Mouse (Mus musculus): ENCODE data around the gene Cipc. TPM values are rescaled to one million over a fixed set of nuclear protein-coding genes. Genes with fewer than 3 reads are reported as not detected.
A peak's percentile ranks its signal among the peaks of the same experiment; 100 is the strongest.

Cipc gene
- polyA plus RNA-seq, 1 experiment from 2014 or later: 7.8 TPM

- H3K27ac ChIP-seq (ENCODE audit: low read length): no peak overlapping the region
- H3K9me3 ChIP-seq (replicated peaks; ENCODE audit: control insufficient read depth, low read length): no peaks in the 10 kb centered on the region
- no peak for ATAC-seq (ENCODE audit: low read depth)
- H3K36me3 ChIP-seq (ENCODE audit: control insufficient read depth, insufficient read depth): no peaks in the 10 kb centered on the region
- no peaks in the 10 kb centered on the region for H3K27me3 ChIP-seq (ENCODE audit: control insufficient read depth, insufficient read depth, low read depth, low read length)
- no peak overlapping the region for H3K4me3 ChIP-seq (ENCODE audit: low read depth, low read length)
- WGBS (ENCODE audit: insufficient replicate concordance): 66% methylated on average over 10 of the region's 10 CpGs
- no peaks in the 10 kb centered on the region; the same call in 1 of the 2 replicates for H3K4me1 ChIP-seq (ENCODE audit: control insufficient read depth, low read depth, low read length)
- no peak overlapping the region for H3K9ac ChIP-seq (ENCODE audit: low read depth, low read length)
- no peak overlapping the region for H3K4me2 ChIP-seq (ENCODE audit: low read depth, low read length)
These were observed 35.3 kb upstream of the Cipc start for GRCm38 (mm10) chr12:86911482-86911931.

GRCm38 (mm10) chr12:86912335-86913093 lies 34.3 kb upstream of the Cipc start:
- no peak overlapping the region for H3K27ac ChIP-seq (ENCODE audit: low read length)
- no peaks in the 10 kb centered on the region for H3K27me3 ChIP-seq (ENCODE audit: control insufficient read depth, insufficient read depth, low read depth, low read length)
- H3K36me3 ChIP-seq (ENCODE audit: control insufficient read depth, insufficient read depth): no peaks in the 10 kb centered on the region
- H3K4me2 ChIP-seq (ENCODE audit: low read depth, low read length): no peak overlapping the region
- H3K4me3 ChIP-seq (ENCODE audit: low read depth, low read length): no peak overlapping the region
- 4% methylated on average over 22 of the region's 22 CpGs for WGBS (ENCODE audit: insufficient replicate concordance)
- H3K9ac ChIP-seq (ENCODE audit: low read depth, low read length): no peak overlapping the region
- no peaks in the 10 kb centered on the region for H3K9me3 ChIP-seq (replicated peaks; ENCODE audit: control insufficient read depth, low read length)
- no peak for ATAC-seq (ENCODE audit: low read depth)
- no peaks in the 10 kb centered on the region; the same call in 1 of the 2 replicates for H3K4me1 ChIP-seq (ENCODE audit: control insufficient read depth, low read depth, low read length)

- 8% methylated on average over 2 of the region's 2 CpGs for WGBS (ENCODE audit: insufficient replicate concordance)
- Histone ChIP-seq H3K4me2 (ENCODE audit: low read depth, low read length) (no peak overlapping the region), H3K27me3 (ENCODE audit: control insufficient read depth, insufficient read depth, low read depth, low read length) (no peaks in the 10 kb centered on the region), H3K9ac (ENCODE audit: low read depth, low read length) (no peak overlapping the region), H3K4me3 (ENCODE audit: low read depth, low read length) (no peak overlapping the region), H3K9me3 (replicated peaks; ENCODE audit: control insufficient read depth, low read length) (no peaks in the 10 kb centered on the region), H3K4me1 (ENCODE audit: control insufficient read depth, low read depth, low read length) (peaks cover 6% of the 10 kb centered on the region), H3K27ac (ENCODE audit: low read length) (no peak overlapping the region), H3K36me3 (ENCODE audit: control insufficient read depth, insufficient read depth) (no peaks in the 10 kb centered on the region)
- ATAC-seq (ENCODE audit: low read depth): no peak
These were observed 32.5 kb upstream of the Cipc start for GRCm38 (mm10) chr12:86914351-86914750.

GRCm38 (mm10) chr12:86914756-86915155 lies 32.1 kb upstream of the Cipc start:
- no peak overlapping the region for H3K27ac ChIP-seq (ENCODE audit: low read length)
- WGBS (ENCODE audit: insufficient replicate concordance): 10% methylated on average over 6 of the region's 6 CpGs
- no peak overlapping the region for H3K4me2 ChIP-seq (ENCODE audit: low read depth, low read length)
- ATAC-seq (ENCODE audit: low read depth): no peak
- no peak overlapping the region for H3K4me3 ChIP-seq (ENCODE audit: low read depth, low read length)
- H3K4me1 ChIP-seq (ENCODE audit: control insufficient read depth, low read depth, low read length): peaks cover 6% of the 10 kb centered on the region
- no peak overlapping the region for H3K9ac ChIP-seq (ENCODE audit: low read depth, low read length)
- no peaks in the 10 kb centered on the region for H3K36me3 ChIP-seq (ENCODE audit: control insufficient read depth, insufficient read depth)
- no peaks in the 10 kb centered on the region for H3K27me3 ChIP-seq (ENCODE audit: control insufficient read depth, insufficient read depth, low read depth, low read length)
- H3K9me3 ChIP-seq (replicated peaks; ENCODE audit: control insufficient read depth, low read length): no peaks in the 10 kb centered on the region

- Histone ChIP-seq H3K27ac (ENCODE audit: low read length) (no peak overlapping the region), H3K4me1 (ENCODE audit: control insufficient read depth, low read depth, low read length) (peaks cover 6% of the 10 kb centered on the region), H3K4me2 (ENCODE audit: low read depth, low read length) (no peak overlapping the region), H3K9me3 (replicated peaks; ENCODE audit: control insufficient read depth, low read length) (no peaks in the 10 kb centered on the region), H3K4me3 (ENCODE audit: low read depth, low read length) (no peak overlapping the region), H3K27me3 (ENCODE audit: control insufficient read depth, insufficient read depth, low read depth, low read length) (no peaks in the 10 kb centered on the region), H3K36me3 (ENCODE audit: control insufficient read depth, insufficient read depth) (no peaks in the 10 kb centered on the region), H3K9ac (ENCODE audit: low read depth, low read length) (no peak overlapping the region)
- no peak for ATAC-seq (ENCODE audit: low read depth)
- WGBS (ENCODE audit: insufficient replicate concordance): 59% methylated on average over 7 of the region's 7 CpGs
These were observed 31.2 kb upstream of the Cipc start for GRCm38 (mm10) chr12:86915617-86916016.

GRCm38 (mm10) chr12:86916796-86917573 lies 29.9 kb upstream of the Cipc start:
- H3K9ac ChIP-seq (ENCODE audit: low read depth, low read length): no peak overlapping the region
- no peaks in the 10 kb centered on the region for H3K27me3 ChIP-seq (ENCODE audit: control insufficient read depth, insufficient read depth, low read depth, low read length)
- no peak overlapping the region for H3K4me2 ChIP-seq (ENCODE audit: low read depth, low read length)
- H3K9me3 ChIP-seq (replicated peaks; ENCODE audit: control insufficient read depth, low read length): no peaks in the 10 kb centered on the region
- WGBS (ENCODE audit: insufficient replicate concordance): 56% methylated on average over 7 of the region's 7 CpGs
- H3K36me3 ChIP-seq (ENCODE audit: control insufficient read depth, insufficient read depth): no peaks in the 10 kb centered on the region
- no peak for ATAC-seq (ENCODE audit: low read depth)
- H3K27ac ChIP-seq (ENCODE audit: low read length): no peak overlapping the region
- no peak overlapping the region for H3K4me3 ChIP-seq (ENCODE audit: low read depth, low read length)
- H3K4me1 ChIP-seq (ENCODE audit: control insufficient read depth, low read depth, low read length): peaks cover 6% of the 10 kb centered on the region

- no peak overlapping the region for H3K4me2 ChIP-seq (ENCODE audit: low read depth, low read length)
- 17% methylated on average over 11 of the region's 11 CpGs for WGBS (ENCODE audit: insufficient replicate concordance)
- H3K36me3 ChIP-seq (ENCODE audit: control insufficient read depth, insufficient read depth): no peaks in the 10 kb centered on the region
- ATAC-seq (ENCODE audit: low read depth): peak; percentile 70
- H3K27me3 ChIP-seq (ENCODE audit: control insufficient read depth, insufficient read depth, low read depth, low read length): no peaks in the 10 kb centered on the region
- peaks cover 6% of the 10 kb centered on the region for H3K4me1 ChIP-seq (ENCODE audit: control insufficient read depth, low read depth, low read length)
- H3K4me3 ChIP-seq (ENCODE audit: low read depth, low read length): no peak overlapping the region
- H3K9ac ChIP-seq (ENCODE audit: low read depth, low read length): no peak overlapping the region
- 0 out of 2 replicates have a peak overlapping the region, but pooled peaks have one; percentile 50 for H3K27ac ChIP-seq (ENCODE audit: low read length)
- H3K9me3 ChIP-seq (replicated peaks; ENCODE audit: control insufficient read depth, low read length): no peaks in the 10 kb centered on the region
These were observed 28.4 kb upstream of the Cipc start for GRCm38 (mm10) chr12:86918361-86918967.

GRCm38 (mm10) chr12:86918983-86919722 lies 27.7 kb upstream of the Cipc start:
- no peaks in the 10 kb centered on the region for H3K9me3 ChIP-seq (replicated peaks; ENCODE audit: control insufficient read depth, low read length)
- ATAC-seq (ENCODE audit: low read depth): no peak
- H3K27me3 ChIP-seq (ENCODE audit: control insufficient read depth, insufficient read depth, low read depth, low read length): no peaks in the 10 kb centered on the region
- H3K4me1 ChIP-seq (ENCODE audit: control insufficient read depth, low read depth, low read length): peaks cover 6% of the 10 kb centered on the region
- no peak overlapping the region for H3K9ac ChIP-seq (ENCODE audit: low read depth, low read length)
- no peak overlapping the region for H3K4me3 ChIP-seq (ENCODE audit: low read depth, low read length)
- 61% methylated on average over 17 of the region's 17 CpGs for WGBS (ENCODE audit: insufficient replicate concordance)
- no peak overlapping the region for H3K4me2 ChIP-seq (ENCODE audit: low read depth, low read length)
- H3K27ac ChIP-seq (ENCODE audit: low read length): 0 out of 2 replicates have a peak overlapping the region, but pooled peaks have one; percentile 50
- no peaks in the 10 kb centered on the region for H3K36me3 ChIP-seq (ENCODE audit: control insufficient read depth, insufficient read depth)

All from liver, embryonic 16.5 days (tissue).